Mouse (Mus musculus) midbrain, embryonic 11.5 days (tissue): Measurements from ENCODE around the gene Fosl1. TPM values are rescaled to one million over a fixed set of nuclear protein-coding genes. Genes with fewer than 3 reads are reported as not detected.
A peak's percentile ranks its signal among the peaks of the same experiment; 100 is the strongest.
"Not testable (repeated sequence)": the region's sequence is repeated elsewhere in the genome, so short reads cannot be mapped to it uniquely, and the experiment has no call there.

Experiments used
- ATAC-seq: fragments of 200-750 bp; cut with Nextera tagmentation; 2 replicates; pipeline ENCODE4 v1.8.0; 2017; ENCODE audit warnings: moderate TSS enrichment, moderate library complexity; ENCODE audit not compliant: low FRiP score
- DNase-seq: peaks from one replicate; pipeline ENCODE4 v3.0.0; 2015; ENCODE audit warnings: low spot score; ENCODE audit errors: missing footprints
- H3K27ac ChIP-seq: fragments of 300-500 bp; sonication (generic); 2 replicates; pipeline ENCODE4 v1.5.1; 2014; ENCODE audit warnings: low read depth, low read length
- H3K27me3 ChIP-seq: fragments of 300-500 bp; sonication (generic); 2 replicates; pipeline ENCODE4 v1.6.1; 2014; ENCODE audit warnings: mild to moderate bottlenecking, low read length, moderate library complexity, mixed read lengths; ENCODE audit not compliant: control insufficient read depth, insufficient read depth
- H3K36me3 ChIP-seq: fragments of 300-500 bp; sonication (generic); 2 replicates; pipeline ENCODE4 v1.6.1; 2014; ENCODE audit warnings: mild to moderate bottlenecking, low read length, moderate library complexity, mixed read lengths; ENCODE audit not compliant: control insufficient read depth, insufficient read depth
- H3K4me1 ChIP-seq: fragments of 300-500 bp; sonication (generic); 2 replicates; pipeline ENCODE4 v1.6.1; 2014; ENCODE audit warnings: low read length; ENCODE audit not compliant: control insufficient read depth, insufficient read depth
- H3K4me2 ChIP-seq: fragments of 300-500 bp; sonication (generic); 2 replicates; pipeline ENCODE4 v1.6.1; 2014; ENCODE audit warnings: mild to moderate bottlenecking, moderate library complexity
- H3K4me3 ChIP-seq: fragments of 300-500 bp; sonication (generic); 2 replicates; pipeline ENCODE4 v1.5.1; 2014; ENCODE audit warnings: low read depth, low read length
- H3K9ac ChIP-seq: fragments of 300-500 bp; sonication (generic); 2 replicates; pipeline ENCODE4 v1.6.1; 2014; ENCODE audit warnings: low read length
- H3K9me3 ChIP-seq: fragments of 300-500 bp; sonication (generic); 2 replicates; pipeline ENCODE4 v1.6.1; 2016; ENCODE audit warnings: low read length; ENCODE audit not compliant: control insufficient read depth
- WGBS: fragments of 180-500 bp; shearing (Covaris S2); extraction: QIAGEN DNeasy Blood & Tissue Kit; methylation state at CpG from one replicate; pipeline ENCODE4 v1.1.7; 2014; 5-methylcytosine and 5-hydroxymethylcytosine counted together
- polyA plus RNA-seq: library from polyadenylated mRNA; unstranded; fragments of >200 nt; fragmentation: Nextera tagmentation; extraction: Ambion mirVana; gene quantifications from 2 replicates; pipeline ENCODE4 v1.2.1, GENCODE M21; 2014

Gene Fosl1
- polyA plus RNA-seq, 1 experiment from 2014 or later: not detected

- under 1% methylated on average over 39 of the region's 39 CpGs for WGBS
Observed at GRCm38 (mm10) chr19:5487768-5488550, 40.6 kb downstream of the Fosl1 start, which contains the start of gene Mus81. Gene Mus81 (minus strand): TSS chr19:5488402.

GRCm38 (mm10) chr19:5488878-5489571 lies 41.7 kb downstream of the Fosl1 start:
- peak overlapping the region; percentile 97 for H3K27ac ChIP-seq
- peak overlapping the region; percentile 47 for H3K4me3 ChIP-seq
- H3K9me3 ChIP-seq: no peaks in the 10 kb centered on the region
- peak overlapping the region; percentile 77 for H3K4me2 ChIP-seq
- peaks cover 33% of the 10 kb centered on the region for H3K4me1 ChIP-seq
- DNase-seq (peak; percentile 100), ATAC-seq (peak; percentile 82)
- peak overlapping the region; percentile 63 for H3K9ac ChIP-seq
- WGBS: under 1% methylated on average over 26 of the region's 26 CpGs
- no peaks in the 10 kb centered on the region for H3K27me3 ChIP-seq
- peaks cover 10% of the 10 kb centered on the region for H3K36me3 ChIP-seq

More at GRCm38 (mm10) chr19:5487768-5488550, 40.6 kb downstream of the Fosl1 start, which contains the start of gene Mus81:
- Histone ChIP-seq H3K4me3 (peak within 1 kb of the TSS; percentile 47), H3K9me3 (no peaks in the 10 kb centered on the region), H3K4me1 (peaks cover 31% of the 10 kb centered on the region), H3K27ac (peak within 1 kb of the TSS; percentile 97), H3K27me3 (no peaks in the 10 kb centered on the region), H3K4me2 (peak within 1 kb of the TSS; percentile 77), H3K36me3 (peaks cover 5% of the 10 kb centered on the region), H3K9ac (peak within 1 kb of the TSS; percentile 63)
- DNase-seq (peak; percentile 100), ATAC-seq (peak; percentile 67)

- H3K9ac ChIP-seq, ATAC-seq, DNase-seq, H3K27me3 ChIP-seq, H3K9me3 ChIP-seq: not testable (repeated sequence)
- WGBS: 58% methylated on average over 10 of the region's 10 CpGs
- Histone ChIP-seq H3K36me3 (peaks cover 12% of the 10 kb centered on the region), H3K4me3 (peak overlapping the region; percentile 98), H3K4me1 (peaks cover 33% of the 10 kb centered on the region), H3K27ac (peak overlapping the region; percentile 99; the same call in 1 of the 2 replicates), H3K4me2 (peak overlapping the region; percentile 87; the same call in 1 of the 2 replicates)
Observed at GRCm38 (mm10) chr19:5489721-5490120, 42.4 kb downstream of the Fosl1 start.

GRCm38 (mm10) chr19:5490313-5490897 lies 43.1 kb downstream of the Fosl1 start, which contains the start of gene Cfl1:
Gene Cfl1 (plus strand): TSS chr19:5490455.
- Histone ChIP-seq H3K36me3 (peaks cover 12% of the 10 kb centered on the region), H3K4me1 (peaks cover 33% of the 10 kb centered on the region), H3K27me3 (no peaks in the 10 kb centered on the region), H3K9me3 (no peaks in the 10 kb centered on the region), H3K4me2 (peak within 1 kb of the TSS; percentile 87), H3K4me3 (peak within 1 kb of the TSS; percentile 98), H3K9ac (peak within 1 kb of the TSS; percentile 96), H3K27ac (peak within 1 kb of the TSS; percentile 99)
- ATAC-seq (peak; percentile 72), DNase-seq (peak; percentile 99)
- WGBS: under 1% methylated on average over 60 of the region's 62 CpGs

GRCm38 (mm10) chr19:5490898-5491708 lies 43.8 kb downstream of the Fosl1 start:
- Histone ChIP-seq H3K4me2 (peak overlapping the region; percentile 87), H3K4me3 (peak overlapping the region; percentile 98), H3K27me3 (no peaks in the 10 kb centered on the region), H3K27ac (peak overlapping the region; percentile 99), H3K4me1 (peaks cover 33% of the 10 kb centered on the region), H3K9me3 (no peaks in the 10 kb centered on the region), H3K9ac (peak overlapping the region; percentile 96), H3K36me3 (peaks cover 12% of the 10 kb centered on the region)
- DNase-seq: peak; percentile 97
- peak; percentile 8; the same call in 1 of the 2 replicates for ATAC-seq
- WGBS: under 1% methylated on average over 58 of the region's 59 CpGs

GRCm38 (mm10) chr19:5492641-5493040 lies 45.3 kb downstream of the Fosl1 start:
- 92% methylated on average over 4 of the region's 4 CpGs for WGBS
- no peak overlapping the region for H3K9ac ChIP-seq
- no peak overlapping the region for H3K4me2 ChIP-seq
- H3K27me3 ChIP-seq: no peaks in the 10 kb centered on the region
- H3K4me3 ChIP-seq: no peak overlapping the region
- peaks cover 25% of the 10 kb centered on the region for H3K4me1 ChIP-seq
- no peak for ATAC-seq
- H3K36me3 ChIP-seq: peaks cover 14% of the 10 kb centered on the region
- H3K27ac ChIP-seq: no peak overlapping the region
- H3K9me3 ChIP-seq: no peaks in the 10 kb centered on the region
- no peak for DNase-seq

GRCm38 (mm10) chr19:5493301-5493721 lies 46.0 kb downstream of the Fosl1 start:
- not testable (repeated sequence) for H3K4me3 ChIP-seq

GRCm38 (mm10) chr19:5494314-5494713 lies 47.0 kb downstream of the Fosl1 start:
- H3K4me1 ChIP-seq: peaks cover 19% of the 10 kb centered on the region
- no peak overlapping the region for H3K9ac ChIP-seq
- no peak overlapping the region for H3K4me2 ChIP-seq
- H3K36me3 ChIP-seq: peaks cover 14% of the 10 kb centered on the region
- no peaks in the 10 kb centered on the region for H3K27me3 ChIP-seq
- ATAC-seq (no peak), DNase-seq (no peak)
- H3K4me3 ChIP-seq: no peak overlapping the region
- no peak overlapping the region for H3K27ac ChIP-seq
- H3K9me3 ChIP-seq: no peaks in the 10 kb centered on the region
- 88% methylated on average over 3 of the region's 3 CpGs for WGBS

More at GRCm38 (mm10) chr19:5493301-5493721, 46.0 kb downstream of the Fosl1 start:
- Histone ChIP-seq H3K36me3 (peaks cover 14% of the 10 kb centered on the region), H3K4me1 (peaks cover 24% of the 10 kb centered on the region)
- not testable (repeated sequence) for H3K4me2 ChIP-seq, DNase-seq, H3K9me3 ChIP-seq, ATAC-seq, H3K27ac ChIP-seq, H3K9ac ChIP-seq, H3K27me3 ChIP-seq
- 66% methylated on average over 9 of the region's 9 CpGs for WGBS
